Mouse (Mus musculus) testis, adult 2 months (tissue): Measurements from ENCODE around the gene Sult2a2. TPM values are rescaled to one million over a fixed set of nuclear protein-coding genes. Genes with fewer than 3 reads are reported as not detected.
"Not testable (repeated sequence)": the region's sequence is repeated elsewhere in the genome, so short reads cannot be mapped to it uniquely, and the experiment has no call there.

Experiments used
- H3K27ac ChIP-seq: fragments of 200-500 bp; 2 replicates; pipeline ENCODE4 v1.5.1; 2012; ENCODE audit warnings: low read depth, low read length; ENCODE audit not compliant: control insufficient read depth, insufficient read depth
- H3K27me3 ChIP-seq: fragments of 200-500 bp; 2 replicates; pipeline ENCODE4 v1.6.1; 2012; ENCODE audit warnings: mild to moderate bottlenecking, low read length, moderate library complexity; ENCODE audit not compliant: control insufficient read depth, insufficient read depth
- H3K36me3 ChIP-seq: fragments of 200-500 bp; 2 replicates; pipeline ENCODE4 v1.6.1; 2012; ENCODE audit warnings: mild to moderate bottlenecking, low read length; ENCODE audit not compliant: control insufficient read depth, insufficient read depth
- H3K4me1 ChIP-seq: fragments of 200-500 bp; 2 replicates; pipeline ENCODE4 v1.6.1; 2012; ENCODE audit warnings: low read length; ENCODE audit not compliant: control insufficient read depth, insufficient read depth
- H3K4me3 ChIP-seq: fragments of 200-500 bp; 2 replicates; pipeline ENCODE4 v1.5.1; 2012; ENCODE audit warnings: low read depth, mild to moderate bottlenecking, low read length, moderate library complexity, mixed read lengths; ENCODE audit not compliant: control insufficient read depth
- CTCF ChIP-seq: fragments of 200-500 bp; IDR thresholded peaks from 2 replicates; pipeline ENCODE4 v1.5.1; 2012; ENCODE audit warnings: low read depth, mild to moderate bottlenecking, inconsistent platforms, low read length, moderate library complexity; ENCODE audit not compliant: control insufficient read depth, insufficient read depth, insufficient replicate concordance
- POLR2A ChIP-seq: fragments of 200-500 bp; IDR thresholded peaks from 2 replicates; pipeline ENCODE4 v1.6.1; 2012; ENCODE audit warnings: low read depth, mild to moderate bottlenecking, inconsistent platforms, low read length, moderate library complexity; ENCODE audit not compliant: control insufficient read depth
- polyA plus RNA-seq: library from polyadenylated mRNA; depleted of rRNA; stranded (reverse); fragments of >200 nt; gene quantifications from 2 replicates; pipeline ENCODE4 v1.2.3, GENCODE M21; 2012; rRNA removed

The Sult2a2 gene
- polyA plus RNA-seq: not detected in 2 replicates

DNA sequence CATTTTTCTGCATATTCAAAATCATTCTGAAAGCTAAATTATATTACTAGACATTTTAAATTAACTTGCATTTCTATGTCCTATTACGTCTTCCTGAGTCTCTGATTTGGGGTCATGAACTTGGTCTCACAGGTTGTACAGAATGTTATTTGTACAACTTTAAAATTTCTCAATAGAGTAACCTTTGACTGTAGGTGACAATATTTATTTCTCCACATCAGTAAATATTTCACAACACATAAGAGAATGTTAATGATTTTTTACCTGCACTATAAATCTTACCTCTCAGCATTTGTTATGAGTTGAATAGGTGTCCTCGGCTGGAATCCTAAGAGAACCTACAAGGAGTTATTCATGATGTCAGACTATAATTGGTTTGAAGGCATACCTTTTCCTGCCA is at the start of gene Sult2a2:
Sult2a2 (plus strand) TSS at position 301 of the 400 bp plus-strand sequence.
- not testable (repeated sequence) for H3K36me3 ChIP-seq, H3K27ac ChIP-seq, H3K27me3 ChIP-seq, H3K4me1 ChIP-seq, H3K4me3 ChIP-seq

GRCm38 (mm10) chr7:13813913-13814312 is 80.6 kb downstream of the Sult2a2 start:
- H3K36me3 ChIP-seq: no peaks in the 10 kb centered on the region

More at GRCm38 (mm10) chr7:13813913-13814312, 80.6 kb downstream of the Sult2a2 start:
- no peaks in the 10 kb centered on the region for H3K4me1 ChIP-seq
- H3K4me3 ChIP-seq: no peak overlapping the region
- H3K27ac ChIP-seq: no peak overlapping the region
- TF ChIP-seq CTCF (no peak), POLR2A (no peak)
- no peaks in the 10 kb centered on the region for H3K27me3 ChIP-seq

Other genes with a start within 250 kb of the Sult2a2 start
- gene Bsph2, start 162.4 kb upstream of the Sult2a2 start, polyA plus RNA-seq: 4.6 TPM in 1 of 2 replicates, not detected in the other
- not detected in 2 replicates for gene Sult2a5, start 109.5 kb upstream of the Sult2a2 start, polyA plus RNA-seq
- gene Sult2a1, start 103.9 kb downstream of the Sult2a2 start, polyA plus RNA-seq: not detected in 2 replicates